Mouse (Mus musculus): ENCODE measurements around the gene Nup210l.

- TF ChIP-seq GATA2 (IDR thresholded peaks at IDR 0.05; ENCODE audit: borderline replicate concordance, low read depth, low read length) (no peak), CTCF (IDR thresholded peaks at IDR 0.05; ENCODE audit: low read depth, low read length) (no peak), POLR2AphosphoS5 (IDR thresholded peaks at IDR 0.05; ENCODE audit: insufficient replicate concordance, low read depth, low read length) (no peak), TAL1 (conservative IDR thresholded peaks at IDR 0.05; ENCODE audit: low read depth, low read length) (no peak), GATA1 (IDR thresholded peaks at IDR 0.05; ENCODE audit: borderline replicate concordance, low read length) (no peak)
Observed at GRCm38 (mm10) chr3:90101673-90102072, 2.3 kb upstream of the Nup210l start.

Measured in G1E (cell line).